Mouse (Mus musculus) megakaryocyte, embryonic 14.5 days (primary cell): ENCODE data around the gene Slc25a11. TPM values are rescaled to one million over a fixed set of nuclear protein-coding genes. Genes with fewer than 3 reads are reported as not detected.

Experiments
- H3K27me3 ChIP-seq: replicated peaks from 2 replicates; pipeline ENCODE3; 2012; ENCODE audit warnings: inconsistent platforms
- H3K36me3 ChIP-seq: replicated peaks from 2 replicates; pipeline ENCODE3; 2012; ENCODE audit warnings: low read length, inconsistent platforms, mixed read lengths
- H3K4me1 ChIP-seq: 2 replicates; pipeline ENCODE4 v1.6.1; 2012; ENCODE audit warnings: inconsistent platforms
- H3K4me3 ChIP-seq: replicated peaks from 2 replicates; pipeline ENCODE3; 2012; ENCODE audit warnings: moderate library complexity, mild to moderate bottlenecking, inconsistent platforms
- H3K9me3 ChIP-seq: 2 replicates; pipeline ENCODE4 v1.6.1; 2012; ENCODE audit warnings: inconsistent platforms
- FLI1 ChIP-seq: IDR thresholded peaks from 2 replicates; pipeline ENCODE4 v1.6.1; 2012; ENCODE audit warnings: low read length, inconsistent platforms, mixed read lengths
- GATA1 ChIP-seq: IDR thresholded peaks from 3 replicates; pipeline ENCODE4 v1.6.1; 2012; ENCODE audit warnings: mixed read lengths, low read length, inconsistent platforms, borderline replicate concordance
- polyA plus RNA-seq: library from polyadenylated mRNA; stranded (reverse); fragments of >175 nt; gene quantifications from 2 replicates; pipeline ENCODE4 v1.2.3, GENCODE M21; 2012; ENCODE audit warnings: low replicate concordance; ENCODE audit not compliant: insufficient read depth

Gene Slc25a11
- polyA plus RNA-seq, 1 experiment: 78.7 TPM

DNA sequence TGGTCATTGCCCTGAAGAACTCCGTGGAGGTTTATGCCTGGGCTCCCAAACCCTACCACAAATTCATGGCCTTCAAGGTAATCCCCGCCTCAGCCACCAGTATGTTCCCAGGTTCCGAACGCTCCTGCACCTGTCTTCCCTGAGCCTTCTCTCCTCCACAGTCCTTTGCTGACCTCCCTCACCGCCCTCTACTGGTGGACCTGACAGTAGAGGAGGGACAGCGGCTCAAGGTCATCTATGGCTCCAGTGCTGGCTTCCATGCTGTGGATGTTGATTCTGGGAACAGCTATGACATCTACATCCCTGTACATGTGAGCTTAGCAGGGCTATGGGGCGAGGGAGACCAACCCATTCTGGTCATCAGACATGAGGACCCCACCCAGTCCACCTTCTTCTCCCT, 34.8 kb downstream of the Slc25a11 start:
- H3K36me3 ChIP-seq: peaks cover 88% of the 10 kb centered on the region
- H3K9me3 ChIP-seq: no peaks in the 10 kb centered on the region
- no peaks in the 10 kb centered on the region for H3K27me3 ChIP-seq
- peaks cover 85% of the 10 kb centered on the region for H3K4me1 ChIP-seq
- H3K4me3 ChIP-seq: peak overlapping the region; percentile 62
- TF ChIP-seq GATA1 (no peak), FLI1 (no peak)

GRCm38 (mm10) chr11:70610752-70611151, 36.5 kb downstream of the Slc25a11 start:
- Histone ChIP-seq H3K36me3 (peaks cover 92% of the 10 kb centered on the region), H3K27me3 (no peaks in the 10 kb centered on the region), H3K4me1 (peaks cover 71% of the 10 kb centered on the region), H3K4me3 (no peak overlapping the region), H3K9me3 (no peaks in the 10 kb centered on the region)
- no peak for TF ChIP-seq GATA1
- TF ChIP-seq FLI1: no peak

- H3K36me3 ChIP-seq: peaks cover 99% of the 10 kb centered on the region
Measured at GRCm38 (mm10) chr11:70608381-70609066, 38.8 kb downstream of the Slc25a11 start.

GRCm38 (mm10) chr11:70607611-70608010, 39.7 kb downstream of the Slc25a11 start:
- H3K27me3 ChIP-seq: no peaks in the 10 kb centered on the region
- peaks cover 49% of the 10 kb centered on the region for H3K4me1 ChIP-seq
- no peak overlapping the region for H3K4me3 ChIP-seq
- H3K9me3 ChIP-seq: no peaks in the 10 kb centered on the region
- TF ChIP-seq FLI1 (no peak), GATA1 (no peak)
- H3K36me3 ChIP-seq: peaks cover 99% of the 10 kb centered on the region

More at GRCm38 (mm10) chr11:70608381-70609066, 38.8 kb downstream of the Slc25a11 start:
- Histone ChIP-seq H3K4me1 (peaks cover 58% of the 10 kb centered on the region), H3K9me3 (no peaks in the 10 kb centered on the region), H3K27me3 (no peaks in the 10 kb centered on the region), H3K4me3 (no peak overlapping the region)
- no peak for TF ChIP-seq FLI1
- TF ChIP-seq GATA1: no peak

DNA sequence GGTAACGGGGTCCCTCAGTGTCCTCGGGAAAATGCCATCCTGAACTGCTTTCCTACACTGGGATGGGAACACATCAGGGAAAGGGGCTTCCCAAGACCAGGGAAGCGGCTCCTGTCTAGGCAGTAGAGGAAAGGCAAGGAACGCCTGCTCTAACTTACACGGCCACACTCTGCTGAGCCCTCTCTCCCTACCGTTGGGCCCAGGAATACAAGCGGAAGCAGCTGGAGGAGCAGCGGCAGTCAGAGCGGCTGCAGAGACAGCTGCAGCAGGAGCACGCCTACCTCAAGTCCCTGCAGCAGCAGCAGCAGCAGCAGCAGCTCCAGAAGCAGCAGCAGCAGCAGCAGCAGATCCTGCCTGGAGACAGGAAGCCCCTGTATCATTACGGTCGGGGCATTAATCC, 40.6 kb downstream of the Slc25a11 start:
- TF ChIP-seq GATA1 (no peak), FLI1 (no peak)
- H3K27me3 ChIP-seq: no peaks in the 10 kb centered on the region
- H3K36me3 ChIP-seq: peaks cover 100% of the 10 kb centered on the region

GRCm38 (mm10) chr11:70605024-70605566, 42.2 kb downstream of the Slc25a11 start:
- peaks cover 98% of the 10 kb centered on the region for H3K36me3 ChIP-seq
- no peak for TF ChIP-seq FLI1

More for the DNA sequence above, 40.6 kb downstream of the Slc25a11 start:
- Histone ChIP-seq H3K4me1 (peaks cover 46% of the 10 kb centered on the region), H3K9me3 (no peaks in the 10 kb centered on the region), H3K4me3 (no peak overlapping the region)

GRCm38 (mm10) chr11:70598451-70598953, 48.8 kb downstream of the Slc25a11 start:
- H3K4me1 ChIP-seq: peaks cover 84% of the 10 kb centered on the region
- no peak overlapping the region for H3K4me3 ChIP-seq
- H3K36me3 ChIP-seq: peaks cover 95% of the 10 kb centered on the region
- H3K9me3 ChIP-seq: no peaks in the 10 kb centered on the region
- TF ChIP-seq FLI1 (no peak), GATA1 (no peak)
- no peaks in the 10 kb centered on the region for H3K27me3 ChIP-seq

More at GRCm38 (mm10) chr11:70605024-70605566, 42.2 kb downstream of the Slc25a11 start:
- H3K4me1 ChIP-seq: peaks cover 45% of the 10 kb centered on the region
- H3K9me3 ChIP-seq: no peaks in the 10 kb centered on the region
- H3K4me3 ChIP-seq: peak overlapping the region; percentile 13
- no peaks in the 10 kb centered on the region for H3K27me3 ChIP-seq

DNA sequence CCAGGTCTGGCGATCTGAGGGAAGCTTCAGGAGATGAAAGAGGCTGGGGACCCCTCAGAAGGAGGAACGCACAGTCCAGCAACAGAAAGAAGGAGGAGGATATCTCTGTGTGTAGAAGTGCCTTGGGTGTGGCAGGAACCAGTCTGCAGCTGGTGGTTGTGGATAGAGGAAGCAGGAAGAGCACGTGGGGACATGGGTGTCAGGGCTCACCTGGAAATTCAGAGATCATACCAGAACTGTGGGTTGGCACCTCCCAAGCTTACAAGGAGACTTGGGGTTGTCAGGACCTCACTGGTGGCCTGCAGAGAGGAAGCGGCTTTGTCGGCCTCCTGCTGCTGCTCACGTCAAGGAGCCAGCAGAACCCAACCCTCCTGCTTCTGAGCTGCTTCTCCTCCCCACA, 50.0 kb downstream of the Slc25a11 start:
- Histone ChIP-seq H3K4me1 (peaks cover 96% of the 10 kb centered on the region), H3K27me3 (no peaks in the 10 kb centered on the region), H3K9me3 (no peaks in the 10 kb centered on the region), H3K36me3 (peaks cover 90% of the 10 kb centered on the region), H3K4me3 (no peak overlapping the region)
- TF ChIP-seq GATA1 (no peak), FLI1 (no peak)

GRCm38 (mm10) chr11:70596094-70596493, 51.2 kb downstream of the Slc25a11 start:
- Histone ChIP-seq H3K36me3 (peaks cover 82% of the 10 kb centered on the region), H3K4me1 (peaks cover 98% of the 10 kb centered on the region), H3K9me3 (no peaks in the 10 kb centered on the region), H3K27me3 (no peaks in the 10 kb centered on the region), H3K4me3 (peak overlapping the region; percentile 54)
- no peak for TF ChIP-seq GATA1
- no peak for TF ChIP-seq FLI1

DNA sequence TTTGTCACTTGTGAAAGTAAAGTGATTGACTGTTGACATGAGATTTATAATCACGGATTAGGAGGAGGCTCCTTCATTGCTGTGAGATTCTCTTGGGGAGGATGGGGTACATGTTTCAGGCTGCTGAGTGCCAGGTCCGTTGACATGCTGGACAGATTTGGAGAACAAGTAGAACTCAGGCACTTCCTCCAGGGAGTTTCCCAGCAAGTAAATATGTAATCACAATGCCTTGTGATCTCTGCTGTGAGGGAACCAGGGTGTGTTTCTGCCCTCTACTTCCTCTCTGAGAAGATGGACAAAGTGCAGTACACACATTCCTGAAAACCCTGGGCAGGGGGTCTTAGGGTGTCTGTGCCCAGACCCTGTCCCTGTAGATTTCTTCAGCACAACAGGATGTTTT, 51.6 kb downstream of the Slc25a11 start:
- Histone ChIP-seq H3K9me3 (no peaks in the 10 kb centered on the region), H3K36me3 (peaks cover 84% of the 10 kb centered on the region), H3K4me1 (peaks cover 100% of the 10 kb centered on the region), H3K27me3 (no peaks in the 10 kb centered on the region), H3K4me3 (peak overlapping the region; percentile 78)
- TF ChIP-seq GATA1: no peak
- no peak for TF ChIP-seq FLI1
